In genomic region chr11:116476696-116477095, GRCm38 (mm10) we compare ENCODE assay signal across 13 mouse cellular contexts. TPM values are rescaled to one million over a fixed set of nuclear protein-coding genes. Genes with fewer than 3 reads are reported as not detected.
"Had no signal": no experiment of that assay in that cellular context is flagged by ENCODE, and none has a peak within 500 bp of the region (broad histone marks: within the 10 kb centered on the region; RNA-seq: fewer than 3 reads in every experiment).

No protein-coding gene starts in this region.

- H3K9ac ChIP-seq: liver, embryonic 13.5 days; liver, postnatal 0 days; lung, embryonic 15.5 days; midbrain, embryonic 13.5 days; stomach, embryonic 15.5 days had no signal

- DNase-seq: liver, embryonic 13.5 days; liver, postnatal 0 days; lung, postnatal 14 days; right cerebral cortex, postnatal 14 days; thymus, postnatal 14 days had no signal

- H3K27me3 ChIP-seq: liver, embryonic 13.5 days; lung, embryonic 15.5 days; megakaryocyte, embryonic 14.5 days; midbrain, embryonic 13.5 days; stomach, embryonic 15.5 days had no signal

- ATAC-seq: liver, postnatal 0 days; midbrain, embryonic 13.5 days had no signal

- H3K4me2 ChIP-seq: liver, embryonic 13.5 days; lung, embryonic 15.5 days; midbrain, embryonic 13.5 days; stomach, embryonic 15.5 days had no signal

- H3K27ac ChIP-seq: limb, embryonic 10.5 days; liver, embryonic 13.5 days; lung, embryonic 15.5 days; macrophage; midbrain, embryonic 13.5 days; stomach, embryonic 15.5 days had no signal

- H3K4me1 ChIP-seq: lung, embryonic 15.5 days; midbrain, embryonic 13.5 days; stomach, embryonic 15.5 days had no signal

- H3K9me3 ChIP-seq: limb, embryonic 10.5 days; liver, embryonic 13.5 days; lung, embryonic 15.5 days; megakaryocyte, embryonic 14.5 days; midbrain, embryonic 13.5 days; stomach, embryonic 15.5 days had no signal

- H3K4me3 ChIP-seq: limb, embryonic 10.5 days; liver, embryonic 13.5 days; lung, embryonic 15.5 days; megakaryocyte, embryonic 14.5 days; midbrain, embryonic 13.5 days; stomach, embryonic 15.5 days had no signal

RNA-seq across cellular contexts. Expression of gene Qrich2, which starts 10.7 kb away (rescaled TPM):
- total RNA-seq: midbrain, postnatal 0 days had no signal
- polyA plus RNA-seq: liver, embryonic 13.5 days; liver, postnatal 0 days; lung, embryonic 15.5 days; macrophage; midbrain, embryonic 13.5 days; neural tube, embryonic 14.5 days had no signal
